Mouse (Mus musculus) forebrain, embryonic 16.5 days (tissue): ENCODE data around the gene Irx4. TPM values are rescaled to one million over a fixed set of nuclear protein-coding genes. Genes with fewer than 3 reads are reported as not detected.

Experiments used
- ATAC-seq: fragments of 200-750 bp; cut with Nextera tagmentation; 2 replicates; pipeline ENCODE4 v1.8.0; 2017; ENCODE audit warnings: mild to moderate bottlenecking, moderate library complexity
- H3K27ac ChIP-seq: fragments of 300-500 bp; sonication (generic); 2 replicates; pipeline ENCODE4 v1.5.1; 2014; ENCODE audit warnings: low read length, control low read depth
- H3K27me3 ChIP-seq: fragments of 300-500 bp; sonication (generic); replicated peaks from 2 replicates; pipeline ENCODE4 v1.6.1; 2014; ENCODE audit warnings: low read length; ENCODE audit not compliant: control insufficient read depth, insufficient read depth
- H3K36me3 ChIP-seq: fragments of 300-500 bp; sonication (generic); 2 replicates; pipeline ENCODE4 v1.6.1; 2014; ENCODE audit not compliant: control insufficient read depth, insufficient read depth
- H3K4me1 ChIP-seq: fragments of 300-500 bp; sonication (generic); replicated peaks from 2 replicates; pipeline ENCODE4 v1.6.1; 2014; ENCODE audit warnings: low read length; ENCODE audit not compliant: control insufficient read depth, insufficient read depth
- H3K4me2 ChIP-seq: fragments of 300-500 bp; sonication (generic); 2 replicates; pipeline ENCODE4 v1.6.1; 2014; ENCODE audit warnings: mild to moderate bottlenecking, low read length, control low read depth
- H3K4me3 ChIP-seq: fragments of 300-500 bp; sonication (generic); replicated peaks from 2 replicates; pipeline ENCODE4 v1.5.1; 2014; ENCODE audit warnings: mild to moderate bottlenecking, low read length, control low read depth
- H3K9ac ChIP-seq: fragments of 300-500 bp; sonication (generic); replicated peaks from 2 replicates; pipeline ENCODE4 v1.6.1; 2014; ENCODE audit warnings: low read depth, low read length, control low read depth
- H3K9me3 ChIP-seq: fragments of 300-500 bp; sonication (generic); 2 replicates; pipeline ENCODE4 v1.6.1; 2016; ENCODE audit warnings: low read length; ENCODE audit not compliant: control insufficient read depth
- WGBS: fragments of 180-500 bp; shearing (Covaris S2); extraction: QIAGEN DNeasy Blood & Tissue Kit; methylation state at CpG from one replicate; pipeline ENCODE4 v1.1.7; 2014; 5-methylcytosine and 5-hydroxymethylcytosine counted together
- polyA plus RNA-seq: library from polyadenylated mRNA; unstranded; fragments of >200 nt; fragmentation: Nextera tagmentation; extraction: Ambion mirVana; gene quantifications from 2 replicates; pipeline ENCODE4 v1.2.1, GENCODE M21; 2015

Gene Irx4
- polyA plus RNA-seq, 1 experiment from 2014 or later: not detected

DNA sequence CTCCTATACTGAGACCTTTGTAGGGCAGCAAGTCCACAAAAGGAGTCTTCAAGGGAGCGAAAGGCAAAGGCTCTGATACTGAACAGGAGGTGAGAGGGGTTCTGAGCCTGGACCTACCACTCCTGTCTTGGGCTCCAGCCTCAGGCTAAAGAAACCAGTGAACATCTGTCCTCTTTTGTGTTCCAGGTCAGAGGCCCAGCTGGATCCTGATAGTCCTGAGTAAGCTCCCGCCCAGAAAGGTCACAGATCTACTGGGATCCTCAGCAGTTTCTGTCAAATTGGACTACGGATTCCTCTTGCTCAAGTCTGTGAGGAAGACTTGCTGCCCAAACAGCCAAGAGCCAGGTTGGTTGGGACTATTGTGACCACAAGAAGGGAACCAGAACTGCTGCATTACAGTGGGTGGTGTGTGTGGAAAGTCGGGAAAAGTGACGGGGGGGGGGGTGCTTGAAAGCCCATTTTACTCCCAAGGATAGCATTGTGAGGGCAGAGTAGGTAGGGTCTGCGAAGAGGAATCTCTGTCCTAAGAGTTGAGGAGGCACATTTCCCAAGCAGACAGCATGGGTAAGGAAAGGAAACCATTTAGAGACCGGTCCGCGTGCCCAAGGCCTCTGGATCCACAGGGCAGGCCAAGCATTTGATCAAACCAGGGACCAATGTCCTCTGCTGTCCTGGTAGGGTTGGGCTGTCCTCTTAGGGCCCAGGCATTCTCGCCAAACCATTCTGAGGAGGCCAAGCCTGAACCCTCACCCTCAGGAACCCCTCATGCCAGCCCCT lies 514 bp upstream of the Irx4 start:
- ATAC-seq: no peak
- Histone ChIP-seq H3K9ac (no peak overlapping the region), H3K4me2 (peak overlapping the region; percentile 60), H3K27ac (no peak overlapping the region), H3K4me1 (peaks cover 19% of the 10 kb centered on the region), H3K36me3 (no peaks in the 10 kb centered on the region), H3K9me3 (no peaks in the 10 kb centered on the region), H3K27me3 (peaks cover 72% of the 10 kb centered on the region), H3K4me3 (peak overlapping the region; percentile 38)
- 9% methylated on average over 10 of the region's 10 CpGs for WGBS

DNA sequence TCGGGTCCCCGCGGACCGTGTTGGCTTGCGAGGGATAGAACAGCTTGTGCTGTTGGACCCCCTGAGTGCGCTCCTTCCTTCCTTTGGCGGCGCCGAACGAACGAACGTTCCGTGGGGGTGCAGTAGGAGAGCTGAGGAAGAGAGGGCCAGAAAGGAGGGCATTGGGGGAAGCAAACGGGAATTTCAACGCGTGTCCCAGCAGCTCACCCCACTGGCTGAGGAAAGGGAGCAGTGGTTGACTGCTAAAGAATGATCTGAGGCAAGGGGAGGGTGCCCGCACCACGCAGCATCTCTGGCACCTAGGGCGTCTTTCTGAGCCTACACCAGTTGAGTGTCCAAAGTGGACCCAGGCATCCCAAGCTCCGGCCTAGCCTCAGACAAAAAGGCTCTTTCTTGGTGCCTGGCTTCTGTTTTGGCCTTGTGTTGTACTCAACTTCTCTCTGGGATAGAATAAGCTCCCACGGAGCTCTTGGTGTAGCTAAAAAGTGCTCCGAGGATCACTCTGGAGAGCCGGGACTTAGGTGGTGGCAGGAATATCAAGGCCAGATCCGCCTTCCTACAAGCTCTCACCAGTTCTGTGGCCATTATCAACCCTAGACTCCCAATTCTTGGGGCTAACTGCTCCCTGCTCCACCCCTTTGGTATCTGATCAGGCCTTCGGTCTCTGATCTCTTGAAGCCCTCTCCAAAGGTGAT lies 904 bp downstream of the Irx4 start:
- no peak overlapping the region for H3K9ac ChIP-seq
- no peak for ATAC-seq
- H3K27ac ChIP-seq: no peak overlapping the region
- peaks cover 23% of the 10 kb centered on the region for H3K4me1 ChIP-seq
- 3% methylated on average over 19 of the region's 25 CpGs for WGBS
- no peaks in the 10 kb centered on the region for H3K36me3 ChIP-seq
- H3K9me3 ChIP-seq: no peaks in the 10 kb centered on the region
- H3K4me3 ChIP-seq: peak overlapping the region; percentile 38
- H3K4me2 ChIP-seq: peak overlapping the region; percentile 60
- peaks cover 78% of the 10 kb centered on the region for H3K27me3 ChIP-seq

DNA sequence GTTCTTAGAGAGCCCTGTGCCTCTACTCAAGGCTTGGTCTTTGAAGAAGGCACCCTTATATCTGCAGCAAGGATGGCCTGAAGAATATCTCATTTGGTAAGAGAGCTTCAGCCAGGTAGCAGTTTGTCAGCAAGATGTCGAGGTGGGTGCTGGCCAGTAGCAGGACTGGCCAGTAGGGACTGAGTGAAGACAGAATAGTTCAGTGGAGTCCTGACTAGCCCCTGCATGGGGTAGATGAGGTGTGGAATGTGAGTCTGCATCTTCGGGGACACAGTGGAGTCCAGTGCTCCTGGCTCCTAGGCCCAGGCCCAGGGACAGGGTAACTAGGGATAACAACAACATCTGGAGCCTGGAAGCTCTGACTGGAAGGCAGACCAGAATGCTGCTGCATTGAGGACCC lies 1.6 kb downstream of the Irx4 start:
- H3K4me2 ChIP-seq: no peak overlapping the region
- H3K4me3 ChIP-seq: no peak overlapping the region

DNA sequence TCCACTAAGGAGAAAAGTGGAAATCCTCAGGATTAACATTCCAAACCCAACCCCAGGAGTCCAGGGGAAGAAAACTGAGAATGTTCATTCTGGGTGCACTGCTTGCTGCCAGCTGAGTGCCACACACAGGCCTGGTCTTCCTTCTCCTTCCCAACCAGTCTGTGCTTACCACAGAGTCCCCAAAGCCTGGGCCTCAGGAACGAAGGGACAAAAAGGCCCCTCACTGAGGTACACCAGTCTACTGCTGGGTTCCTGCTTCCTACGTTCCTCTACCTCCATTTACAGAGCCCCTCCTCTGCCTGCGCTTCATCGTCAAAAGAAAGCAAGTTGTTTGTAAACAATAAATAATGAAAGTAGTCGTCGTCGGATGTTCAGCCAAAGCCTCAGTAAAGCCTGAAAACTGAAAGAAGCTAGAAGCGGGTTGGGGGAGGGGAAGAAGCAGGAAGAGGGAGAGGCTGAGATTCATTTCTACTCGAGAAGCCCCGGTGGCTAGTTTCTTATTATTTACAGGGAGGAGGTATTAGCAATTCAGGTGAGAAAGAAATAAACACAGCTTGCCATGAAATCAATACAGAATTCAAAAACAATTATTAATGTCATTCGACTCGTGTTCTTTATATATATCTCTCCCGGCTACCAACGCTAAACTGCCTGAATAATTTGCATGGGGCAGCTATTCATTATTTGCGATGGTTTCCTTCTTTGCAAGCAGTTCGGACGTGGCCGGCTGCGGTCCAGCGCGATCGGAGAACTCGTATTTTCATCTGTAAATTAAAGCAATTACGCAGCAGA lies 2.3 kb downstream of the Irx4 start:
- Histone ChIP-seq H3K4me1 (peaks cover 23% of the 10 kb centered on the region), H3K9ac (no peak overlapping the region), H3K9me3 (no peaks in the 10 kb centered on the region), H3K36me3 (no peaks in the 10 kb centered on the region), H3K4me2 (no peak overlapping the region), H3K27me3 (peaks cover 81% of the 10 kb centered on the region), H3K27ac (no peak overlapping the region), H3K4me3 (no peak overlapping the region)
- WGBS: 1% methylated on average over 24 of the region's 24 CpGs
- no peak for ATAC-seq

More for the DNA sequence above, 1.6 kb downstream of the Irx4 start:
- WGBS: 12% methylated on average over 2 of the region's 2 CpGs
- Histone ChIP-seq H3K27ac (no peak overlapping the region), H3K9ac (no peak overlapping the region), H3K27me3 (peaks cover 80% of the 10 kb centered on the region), H3K36me3 (no peaks in the 10 kb centered on the region), H3K4me1 (peaks cover 23% of the 10 kb centered on the region), H3K9me3 (no peaks in the 10 kb centered on the region)
- no peak for ATAC-seq

DNA sequence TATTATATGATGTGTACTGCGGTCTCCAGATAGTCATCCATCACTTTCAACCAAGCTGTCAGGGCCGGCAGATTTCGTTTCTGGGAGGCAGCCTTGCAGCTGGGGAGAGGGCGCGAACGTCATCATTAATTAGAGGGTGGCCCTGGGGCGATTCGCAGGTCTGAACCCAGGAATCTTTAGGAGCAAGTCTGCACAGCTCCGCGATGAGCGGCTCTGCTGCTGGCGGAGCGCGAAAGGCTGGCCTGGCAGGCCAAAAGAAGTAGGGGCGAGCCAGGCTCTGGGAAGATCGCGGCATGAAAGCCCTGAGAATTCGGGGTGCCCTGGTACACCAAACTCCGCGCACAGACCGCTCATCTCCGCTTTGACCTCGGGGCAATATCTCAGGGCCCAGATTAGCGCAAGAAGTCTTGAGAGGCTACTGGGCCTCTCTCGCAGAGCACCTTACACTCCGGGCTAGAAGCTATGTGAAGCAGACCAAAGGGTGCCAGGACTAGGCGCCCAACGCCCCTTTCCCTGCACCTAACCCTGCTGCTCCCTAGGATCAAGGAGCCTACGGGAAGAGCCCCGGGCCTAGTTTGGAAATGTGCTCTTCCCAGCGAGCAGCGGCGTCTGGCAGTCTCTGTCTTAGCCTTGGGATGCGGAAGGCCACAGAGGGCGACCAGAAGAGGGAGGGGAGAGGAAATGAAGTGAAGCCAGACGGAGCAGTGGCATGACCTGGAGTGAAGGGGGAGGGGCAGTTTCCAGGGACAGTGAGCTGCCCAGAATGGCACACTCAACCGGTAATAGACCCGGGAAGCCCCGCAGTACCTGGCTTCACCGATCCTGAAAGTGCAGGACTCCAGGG lies 3.1 kb downstream of the Irx4 start:
- no peak overlapping the region for H3K4me2 ChIP-seq
- ATAC-seq: no peak
- H3K4me1 ChIP-seq: peaks cover 23% of the 10 kb centered on the region
- no peaks in the 10 kb centered on the region for H3K36me3 ChIP-seq
- no peak overlapping the region for H3K27ac ChIP-seq
- H3K27me3 ChIP-seq: peaks cover 85% of the 10 kb centered on the region
- WGBS: under 1% methylated on average over 40 of the region's 40 CpGs
- H3K9ac ChIP-seq: no peak overlapping the region
- no peaks in the 10 kb centered on the region for H3K9me3 ChIP-seq
- H3K4me3 ChIP-seq: no peak overlapping the region; the same call in 1 of the 2 replicates

DNA sequence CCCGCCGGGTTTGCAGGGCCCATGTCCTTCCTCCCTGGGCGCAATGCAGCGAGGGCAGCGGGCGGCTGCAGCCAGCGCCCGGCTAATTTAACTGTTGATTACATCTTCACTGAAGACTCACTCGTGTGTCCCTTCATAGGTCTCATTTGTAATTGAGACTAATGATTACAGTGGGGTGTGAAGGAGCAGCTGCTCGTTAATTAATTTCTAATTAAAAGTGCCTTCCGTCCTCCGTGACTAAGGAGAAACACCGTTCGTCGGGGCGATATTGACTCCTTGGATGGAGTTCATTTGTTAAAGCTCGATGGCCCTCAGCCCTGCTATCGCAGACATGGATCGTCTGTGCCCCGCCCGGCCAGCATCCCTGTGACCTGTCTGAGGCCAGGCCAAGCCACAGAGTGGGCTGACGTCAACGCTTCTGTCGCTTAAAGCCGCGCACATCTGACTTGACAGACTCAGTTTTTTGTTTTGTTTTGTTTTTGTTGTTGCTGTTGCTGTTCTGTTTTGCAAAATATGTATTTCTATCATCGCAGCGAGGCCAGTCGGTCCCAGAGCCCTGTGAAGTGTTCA lies 4.0 kb downstream of the Irx4 start:
- Histone ChIP-seq H3K27ac (no peak overlapping the region), H3K4me1 (peaks cover 27% of the 10 kb centered on the region), H3K4me2 (no peak overlapping the region), H3K4me3 (no peak overlapping the region), H3K9me3 (no peaks in the 10 kb centered on the region), H3K27me3 (peaks cover 86% of the 10 kb centered on the region), H3K36me3 (no peaks in the 10 kb centered on the region), H3K9ac (no peak overlapping the region)
- ATAC-seq: no peak
- WGBS: 2% methylated on average over 29 of the region's 29 CpGs

DNA sequence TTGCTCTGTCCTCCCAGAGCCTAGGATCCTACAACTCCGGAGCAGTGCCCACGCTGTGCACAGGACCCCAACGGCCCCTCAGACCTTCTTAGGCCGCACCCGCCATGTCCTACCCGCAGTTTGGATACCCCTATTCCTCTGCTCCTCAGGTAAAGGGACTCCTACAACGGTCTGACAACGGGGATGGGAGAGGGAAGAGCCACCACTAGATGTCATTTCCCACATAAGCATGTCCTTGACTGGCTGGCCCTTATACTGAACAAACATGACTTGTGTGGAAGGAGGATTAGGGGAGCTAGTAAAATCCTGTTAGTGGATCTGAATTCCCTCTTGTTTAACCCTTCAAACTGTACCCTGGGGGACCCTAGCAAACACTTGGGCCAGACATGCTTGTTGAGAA lies 4.6 kb downstream of the Irx4 start:
- WGBS: 7% methylated on average over 8 of the region's 8 CpGs
- ATAC-seq: no peak
- Histone ChIP-seq H3K4me3 (no peak overlapping the region), H3K9ac (no peak overlapping the region), H3K27me3 (peaks cover 86% of the 10 kb centered on the region), H3K9me3 (no peaks in the 10 kb centered on the region), H3K27ac (no peak overlapping the region), H3K4me2 (no peak overlapping the region), H3K36me3 (no peaks in the 10 kb centered on the region), H3K4me1 (peaks cover 27% of the 10 kb centered on the region)

DNA sequence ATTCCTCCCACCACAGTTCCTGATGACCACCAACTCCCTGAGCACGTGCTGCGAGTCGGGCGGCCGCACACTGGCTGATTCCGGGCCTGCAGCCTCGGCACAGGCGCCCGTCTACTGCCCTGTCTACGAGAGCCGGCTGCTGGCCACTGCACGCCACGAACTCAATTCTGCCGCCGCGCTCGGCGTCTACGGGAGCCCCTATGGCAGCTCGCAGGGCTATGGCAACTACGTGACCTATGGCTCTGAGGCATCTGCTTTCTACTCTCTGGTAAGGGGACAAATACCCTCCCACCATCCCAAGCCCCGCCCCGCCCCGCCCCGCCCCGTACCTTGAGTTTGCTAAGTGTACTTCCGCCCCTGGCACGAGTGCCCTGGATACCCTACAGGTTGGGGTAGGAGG lies 5.2 kb downstream of the Irx4 start:
- H3K4me1 ChIP-seq: peaks cover 23% of the 10 kb centered on the region
- WGBS: under 1% methylated on average over 28 of the region's 28 CpGs
- peak overlapping the region; percentile 17; the same call in 1 of the 2 replicates for H3K4me2 ChIP-seq
- no peak overlapping the region for H3K4me3 ChIP-seq
- no peak overlapping the region for H3K27ac ChIP-seq
- peaks cover 86% of the 10 kb centered on the region for H3K27me3 ChIP-seq
- no peaks in the 10 kb centered on the region for H3K9me3 ChIP-seq
- H3K36me3 ChIP-seq: no peaks in the 10 kb centered on the region
- no peak overlapping the region for H3K9ac ChIP-seq
- peak; percentile 15; the same call in 1 of the 2 replicates for ATAC-seq
